Mouse (Mus musculus) embryonic facial prominence, embryonic 13.5 days (tissue): Measurements from ENCODE around the gene Mif. TPM values are rescaled to one million over a fixed set of nuclear protein-coding genes. Genes with fewer than 3 reads are reported as not detected.

ENCODE experiments used
- ATAC-seq: fragments of 200-750 bp; cut with Nextera tagmentation; 2 replicates; pipeline ENCODE4 v1.8.0; 2017; ENCODE audit warnings: low read depth; ENCODE audit not compliant: insufficient number of reproducible peaks, insufficient read depth, low FRiP score, low TSS enrichment
- H3K27ac ChIP-seq: fragments of 300-500 bp; sonication (generic); 2 replicates; pipeline ENCODE4 v1.5.1; 2015; ENCODE audit warnings: moderate library complexity, mild to moderate bottlenecking, inconsistent platforms
- H3K27me3 ChIP-seq: fragments of 300-500 bp; sonication (generic); 2 replicates; pipeline ENCODE4 v1.6.1; 2015; ENCODE audit warnings: mild to moderate bottlenecking, inconsistent platforms
- H3K36me3 ChIP-seq: fragments of 300-500 bp; sonication (generic); 2 replicates; pipeline ENCODE4 v1.6.1; 2015; ENCODE audit warnings: mild to moderate bottlenecking, inconsistent platforms
- H3K4me1 ChIP-seq: fragments of 300-500 bp; sonication (generic); 2 replicates; pipeline ENCODE4 v1.6.1; 2015; ENCODE audit warnings: inconsistent platforms
- H3K4me2 ChIP-seq: fragments of 300-500 bp; sonication (generic); 2 replicates; pipeline ENCODE4 v1.6.1; 2015; ENCODE audit warnings: moderate library complexity, mild to moderate bottlenecking, inconsistent platforms
- H3K4me3 ChIP-seq: fragments of 300-500 bp; sonication (generic); 2 replicates; pipeline ENCODE4 v1.5.1; 2015; ENCODE audit warnings: mild to moderate bottlenecking, inconsistent platforms
- H3K9ac ChIP-seq: fragments of 300-500 bp; sonication (generic); 2 replicates; pipeline ENCODE4 v1.6.1; 2015; ENCODE audit warnings: mild to moderate bottlenecking, inconsistent platforms
- H3K9me3 ChIP-seq: fragments of 300-500 bp; sonication (generic); 2 replicates; pipeline ENCODE4 v1.6.1; 2016; ENCODE audit warnings: inconsistent platforms
- WGBS: fragments of 180-500 bp; shearing (Covaris S2); methylation state at CpG from one replicate; pipeline ENCODE4 v1.1.7; 2015; ENCODE audit warnings: mixed read lengths; 5-methylcytosine and 5-hydroxymethylcytosine counted together
- polyA plus RNA-seq: library from polyadenylated mRNA; unstranded; fragments of >200 nt; fragmentation: Nextera tagmentation; extraction: Ambion mirVana; gene quantifications from 2 replicates; pipeline ENCODE4 v1.2.1, GENCODE M21; 2015

Mif gene
- polyA plus RNA-seq, 1 experiment from 2014 or later, result 1,727 TPM

- Histone ChIP-seq H3K9ac (no peak overlapping the region), H3K27me3 (0 out of 2 replicates have a peak, but pooled peaks cover 4% of the 10 kb centered on the region), H3K36me3 (no peaks in the 10 kb centered on the region), H3K4me1 (no peaks in the 10 kb centered on the region), H3K4me3 (no peak overlapping the region), H3K9me3 (no peaks in the 10 kb centered on the region), H3K4me2 (no peak overlapping the region), H3K27ac (no peak overlapping the region)
- WGBS, result 82% methylated on average over 5 of the region's 5 CpGs
- ATAC-seq, result no peak
These were observed 40.2 kb downstream of the Mif start for GRCm38 (mm10) chr10:75819882-75820281.

DNA sequence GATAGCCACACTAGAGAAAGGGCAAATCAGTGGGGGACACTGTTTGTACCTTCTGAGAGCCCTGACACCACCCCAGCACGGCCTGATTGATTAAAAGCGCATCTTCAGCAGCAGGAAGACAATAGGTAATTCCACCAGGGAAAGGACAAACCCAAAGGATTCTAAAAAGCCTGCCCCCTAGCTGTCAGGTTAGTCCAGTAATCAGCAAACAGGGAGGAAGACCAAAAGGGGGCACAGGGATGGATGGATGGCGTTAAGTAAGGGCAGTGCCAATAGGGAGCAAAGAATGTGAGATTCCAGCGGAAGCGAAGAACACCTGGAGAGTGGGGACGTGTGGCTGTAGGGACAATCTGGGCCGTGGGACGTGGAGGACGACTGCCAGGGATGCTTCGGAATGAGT, 41.4 kb downstream of the Mif start:
- 64% methylated on average over 10 of the region's 10 CpGs for WGBS
- Histone ChIP-seq H3K27ac (no peak overlapping the region), H3K27me3 (0 out of 2 replicates have a peak, but pooled peaks cover 4% of the 10 kb centered on the region), H3K4me2 (no peak overlapping the region), H3K4me1 (no peaks in the 10 kb centered on the region), H3K4me3 (no peak overlapping the region), H3K9me3 (no peaks in the 10 kb centered on the region), H3K9ac (no peak overlapping the region), H3K36me3 (no peaks in the 10 kb centered on the region)
- no peak for ATAC-seq

Other genes starting within 250 kb of the Mif start
- gene Susd2, start 216.2 kb downstream of the Mif start, polyA plus RNA-seq, result 1.6 and 2.8 TPM in 2 replicates
- gene Cabin1, start 95.9 kb downstream of the Mif start, polyA plus RNA-seq, result 30.0 and 33.9 TPM in 2 replicates
- 77.3 and 79.2 TPM in 2 replicates for gene Ddt, start 86.8 kb downstream of the Mif start, polyA plus RNA-seq
- gene Gm20441, start 79.3 kb downstream of the Mif start, polyA plus RNA-seq, result not detected in 2 replicates
- 11.8 and 16.7 TPM in 2 replicates for gene Gstt3, start 78.8 kb downstream of the Mif start, polyA plus RNA-seq
- 9.9 and 17.6 TPM in 2 replicates for gene Gstt1, start 61.7 kb downstream of the Mif start, polyA plus RNA-seq
- gene Gstt4, start 37.7 kb downstream of the Mif start, polyA plus RNA-seq, result not detected in 2 replicates
- gene Gstt2, start 22.8 kb downstream of the Mif start, polyA plus RNA-seq, result 5.9 and 9.1 TPM in 2 replicates
- 2.6 and 3.9 TPM in 2 replicates for gene Derl3, start 33.2 kb upstream of the Mif start, polyA plus RNA-seq
- gene Smarcb1, start 61.4 kb upstream of the Mif start, polyA plus RNA-seq, result 229 and 250 TPM in 2 replicates
- 9.4 and 9.5 TPM in 2 replicates for gene Chchd10, start 72.9 kb upstream of the Mif start, polyA plus RNA-seq
- gene Mmp11, start 76.3 kb upstream of the Mif start, polyA plus RNA-seq, result 123 and 136 TPM in 2 replicates
- gene Gm867, start 80.4 kb upstream of the Mif start, polyA plus RNA-seq, result 0.61 TPM in 1 of 2 replicates, not detected in the other
- gene Vpreb3, start 82.8 kb upstream of the Mif start, polyA plus RNA-seq, result 0.37 and 1.1 TPM in 2 replicates
- gene Gm5134, start 94.3 kb upstream of the Mif start, polyA plus RNA-seq, result not detected in 2 replicates
- 18.9 and 19.1 TPM in 2 replicates for gene Zfp280b, start 172.4 kb upstream of the Mif start, polyA plus RNA-seq